Mouse (Mus musculus) cerebellum, postnatal 36 days (tissue): ENCODE data around the gene Hist1h3c.
"Not testable (repeated sequence)": the region's sequence is repeated elsewhere in the genome, so short reads cannot be mapped to it uniquely, and the experiment has no call there.

Source experiments
- DNase-seq, 2 experiments: peaks; one replicate each; pipeline ENCODE4 v3.0.0; 2021 to 2022; ENCODE audit warnings: mixed read lengths in 2 of 2

Hist1h3c gene

GRCm38 (mm10) chr13:23702801-23703200, 42.6 kb downstream of the Hist1h3c start:
- DNase-seq: not testable (repeated sequence)

- no peak for DNase-seq
These were observed 43.2 kb downstream of the Hist1h3c start for GRCm38 (mm10) chr13:23702220-23702619.

- peak; percentile 55 to 67 for DNase-seq
These were observed 44.4 kb downstream of the Hist1h3c start for GRCm38 (mm10) chr13:23700786-23701520.

- DNase-seq: no peak
These were observed 45.6 kb downstream of the Hist1h3c start for GRCm38 (mm10) chr13:23699767-23700166.

GRCm38 (mm10) chr13:23698996-23699395, 46.4 kb downstream of the Hist1h3c start:
- DNase-seq: no peak

GRCm38 (mm10) chr13:23698300-23698693, 47.1 kb downstream of the Hist1h3c start, which contains the start of gene Hist1h4c:
TSS of gene Hist1h4c (minus strand) at chr13:23698454.
- peak; percentile 96 to 100 for DNase-seq

GRCm38 (mm10) chr13:23697491-23698299, 47.7 kb downstream of the Hist1h3c start:
- DNase-seq: no peak

GRCm38 (mm10) chr13:23696061-23696474, 49.3 kb downstream of the Hist1h3c start:
- DNase-seq: no peak

GRCm38 (mm10) chr13:23695514-23695913, 49.9 kb downstream of the Hist1h3c start, which contains the start of gene Hist1h1t:
TSS of gene Hist1h1t (plus strand) at chr13:23695814.
- DNase-seq: no peak
